Mouse (Mus musculus): ENCODE data around the gene Srpr.

- no peak for TF ChIP-seq POLR2A (IDR thresholded peaks at IDR 0.05; ENCODE audit: insufficient read depth, low read depth, low read length)
- no peak for TF ChIP-seq EP300 (IDR thresholded peaks at IDR 0.05; ENCODE audit: insufficient read depth, low read depth, low read length)
- no peak for TF ChIP-seq CTCF (IDR thresholded peaks at IDR 0.05)
Observed at GRCm38 (mm10) chr9:35198945-35199771, 817 bp upstream of the Srpr start.

Data from heart, adult 2 months (tissue).